Mouse (Mus musculus) forebrain, postnatal 0 days (tissue): ENCODE data around the gene Utrn. TPM values are rescaled to one million over a fixed set of nuclear protein-coding genes. Genes with fewer than 3 reads are reported as not detected.
A peak's percentile ranks its signal among the peaks of the same experiment; 100 is the strongest.

ENCODE experiments used
- ATAC-seq: fragments of 200-750 bp; cut with Nextera tagmentation; 2 replicates; pipeline ENCODE4 v1.8.0; 2017; ENCODE audit warnings: mild to moderate bottlenecking, moderate library complexity
- DNase-seq: peaks from one replicate; pipeline ENCODE4 v3.0.0-alpha.2; 2015
- H3K27ac ChIP-seq: fragments of 300-500 bp; sonication (generic); 2 replicates; pipeline ENCODE4 v1.5.1; 2014; ENCODE audit warnings: low read depth, mild to moderate bottlenecking, antibody characterized with exemption, low read length, moderate library complexity, mixed read lengths
- H3K27me3 ChIP-seq: fragments of 300-500 bp; sonication (generic); 2 replicates; pipeline ENCODE4 v1.6.1; 2014; ENCODE audit warnings: mild to moderate bottlenecking, low read length, mixed read lengths; ENCODE audit not compliant: insufficient read depth
- H3K36me3 ChIP-seq: fragments of 300-500 bp; sonication (generic); 2 replicates; pipeline ENCODE4 v1.6.1; 2014; ENCODE audit warnings: mild to moderate bottlenecking, moderate library complexity; ENCODE audit not compliant: insufficient read depth
- H3K4me1 ChIP-seq: fragments of 300-500 bp; sonication (generic); 2 replicates; pipeline ENCODE4 v1.6.1; 2014; ENCODE audit warnings: antibody characterized with exemption; ENCODE audit not compliant: insufficient read depth
- H3K4me2 ChIP-seq: fragments of 300-500 bp; sonication (generic); 2 replicates; pipeline ENCODE4 v1.6.1; 2014; ENCODE audit warnings: low read depth, mild to moderate bottlenecking, moderate library complexity
- H3K4me3 ChIP-seq: fragments of 300-500 bp; sonication (generic); 2 replicates; pipeline ENCODE4 v1.5.1; 2014; ENCODE audit warnings: low read depth, low read length, mixed read lengths
- H3K9ac ChIP-seq: fragments of 300-500 bp; sonication (generic); 2 replicates; pipeline ENCODE4 v1.6.1; 2014; ENCODE audit warnings: mild to moderate bottlenecking
- H3K9me3 ChIP-seq: fragments of 300-500 bp; sonication (generic); 2 replicates; pipeline ENCODE4 v1.6.1; 2016; ENCODE audit warnings: low read length
- CTCF ChIP-seq: sonication (generic); IDR thresholded peaks from 2 replicates; pipeline ENCODE4 v1.5.1; 2016; ENCODE audit warnings: antibody characterized with exemption, control low read depth, low read depth
- WGBS: fragments of 180-500 bp; shearing (Covaris S2); extraction: QIAGEN DNeasy Blood & Tissue Kit; methylation state at CpG from one replicate; pipeline ENCODE4 v1.1.7; 2014; 5-methylcytosine and 5-hydroxymethylcytosine counted together
- polyA plus RNA-seq: library from polyadenylated mRNA; unstranded; fragments of >200 nt; fragmentation: Nextera tagmentation; extraction: Ambion mirVana; gene quantifications from 2 replicates; pipeline ENCODE4 v1.2.1, GENCODE M21; 2015
- total RNA-seq: library from RNA; depleted of rRNA; stranded (reverse); fragments of >200 nt; gene quantifications from 2 replicates; pipeline ENCODE4 v1.2.3, GENCODE M21; 2014; rRNA removed

Gene Utrn
- total and polyA plus RNA-seq, 2 experiments from 2014 or later: 14.2 to 26.8 TPM

- 47% methylated on average over 10 of the region's 10 CpGs for WGBS
- H3K4me3 ChIP-seq: no peak overlapping the region
- H3K36me3 ChIP-seq: no peaks in the 10 kb centered on the region
- no peak overlapping the region for H3K4me2 ChIP-seq
- no peak overlapping the region for H3K9ac ChIP-seq
- DNase-seq: peak; percentile 4
- TF ChIP-seq CTCF: no peak
- ATAC-seq: peak; percentile 57
- H3K4me1 ChIP-seq: peaks cover 13% of the 10 kb centered on the region; the same call in 1 of the 2 replicates
- no peaks in the 10 kb centered on the region for H3K9me3 ChIP-seq
- no peaks in the 10 kb centered on the region for H3K27me3 ChIP-seq
- peak overlapping the region; percentile 36; the same call in 1 of the 2 replicates for H3K27ac ChIP-seq
Observed at GRCm38 (mm10) chr10:12339704-12340558, 529.2 kb downstream of the Utrn start.

DNA sequence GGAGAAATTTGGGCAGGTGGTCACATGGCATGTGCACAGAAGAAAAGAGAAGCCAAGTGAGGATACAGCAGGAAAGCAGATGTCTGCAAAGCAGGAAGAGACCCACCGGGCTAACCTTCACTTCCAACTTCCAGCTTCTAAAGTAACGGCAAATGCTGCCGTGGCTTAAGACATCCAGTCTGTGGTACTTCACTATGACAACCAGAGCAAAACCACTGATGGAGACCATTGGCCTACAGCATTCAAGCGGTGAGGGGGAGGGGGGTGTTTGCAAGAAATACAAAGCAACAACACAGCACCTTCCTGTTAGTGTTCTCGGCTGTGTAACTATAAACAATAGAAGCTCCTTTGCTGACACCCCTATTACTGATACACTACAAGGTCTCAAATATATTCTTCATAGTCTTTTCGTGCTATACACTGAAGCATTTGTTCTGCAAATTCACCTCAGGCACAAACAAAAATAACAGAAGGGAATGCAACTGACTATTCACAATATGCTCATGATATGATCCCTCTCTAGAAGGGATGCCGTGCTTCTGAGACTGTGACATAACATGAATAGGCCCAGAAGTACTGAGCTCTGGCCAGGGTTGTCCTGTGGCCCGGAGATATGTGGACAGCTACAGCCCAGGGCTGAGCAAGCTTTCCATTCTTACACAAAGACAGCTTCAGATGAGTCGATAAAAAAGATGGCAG lies 530.0 kb downstream of the Utrn start:
- Histone ChIP-seq H3K36me3 (no peaks in the 10 kb centered on the region), H3K4me2 (no peak overlapping the region), H3K9ac (no peak overlapping the region), H3K27ac (peak overlapping the region; percentile 36; the same call in 1 of the 2 replicates), H3K27me3 (no peaks in the 10 kb centered on the region), H3K9me3 (no peaks in the 10 kb centered on the region), H3K4me3 (no peak overlapping the region), H3K4me1 (peaks cover 13% of the 10 kb centered on the region; the same call in 1 of the 2 replicates)
- WGBS: 50% methylated on average over 9 of the region's 9 CpGs
- no peak for TF ChIP-seq CTCF
- peak; percentile 71 for ATAC-seq
- DNase-seq: peak; percentile 53

Other genes with a start within 250 kb of the Utrn start
- 1.1 and 1.9 TPM in 2 replicates for gene Stx11, start 94.9 kb upstream of the Utrn start, total RNA-seq
- 0.82 and 1.6 TPM in 2 replicates for gene Stx11, start 94.9 kb upstream of the Utrn start, polyA plus RNA-seq
- gene Sf3b5, start 136.0 kb upstream of the Utrn start, total RNA-seq: 19.7 and 22.9 TPM in 2 replicates
- gene Sf3b5, start 136.0 kb upstream of the Utrn start, polyA plus RNA-seq: 30.2 and 36.4 TPM in 2 replicates
- 26.9 and 93.7 TPM in 2 replicates for gene Plagl1, start 191.1 kb upstream of the Utrn start, total RNA-seq
- gene Plagl1, start 191.1 kb upstream of the Utrn start, polyA plus RNA-seq: 13.7 and 15.7 TPM in 2 replicates